Mouse (Mus musculus) MEL (cell line): ENCODE measurements at regions not wholly inside any gene's neighbourhood (a gene's known extent, or its start where the extent isn't known, plus 50 kb on each side); places are given as distances from the start of the nearest gene placed in this dataset.
A peak's percentile ranks its signal among the peaks of the same experiment; 100 is the strongest.

ENCODE experiments used
- CTCF ChIP-seq, 3 experiments: IDR thresholded peaks in 2 of 3; conservative IDR thresholded peaks in 1 of 3; 2 replicates each; pipeline ENCODE4 v1.5.1; 2011 to 2012; ENCODE audit warnings: low read length in 3 of 3, low read depth in 2 of 3, mild to moderate bottlenecking in 2 of 3, improper control_type of control experiment in 1 of 3, inconsistent platforms in 1 of 3, mixed read lengths in 1 of 3, moderate library complexity in 1 of 3; ENCODE audit not compliant: control insufficient read depth in 1 of 3, insufficient read depth in 1 of 3, poor library complexity in 1 of 3, severe bottlenecking in 1 of 3
- KAT2A ChIP-seq: conservative IDR thresholded peaks from 2 replicates; pipeline ENCODE4 v1.6.1; 2012; ENCODE audit warnings: low read depth, low read length, improper control_type of control experiment, inconsistent platforms
- POLR2A ChIP-seq, 2 experiments: IDR thresholded peaks; 2 replicates each; pipeline ENCODE4 v1.6.1; 2011 to 2012; ENCODE audit warnings: low read length in 2 of 2, mild to moderate bottlenecking in 2 of 2, control low read depth in 1 of 2, improper control_type of control experiment in 1 of 2, low read depth in 1 of 2, moderate library complexity in 1 of 2; ENCODE audit not compliant: control insufficient read depth in 1 of 2, insufficient read depth in 1 of 2, poor library complexity in 1 of 2

DNA sequence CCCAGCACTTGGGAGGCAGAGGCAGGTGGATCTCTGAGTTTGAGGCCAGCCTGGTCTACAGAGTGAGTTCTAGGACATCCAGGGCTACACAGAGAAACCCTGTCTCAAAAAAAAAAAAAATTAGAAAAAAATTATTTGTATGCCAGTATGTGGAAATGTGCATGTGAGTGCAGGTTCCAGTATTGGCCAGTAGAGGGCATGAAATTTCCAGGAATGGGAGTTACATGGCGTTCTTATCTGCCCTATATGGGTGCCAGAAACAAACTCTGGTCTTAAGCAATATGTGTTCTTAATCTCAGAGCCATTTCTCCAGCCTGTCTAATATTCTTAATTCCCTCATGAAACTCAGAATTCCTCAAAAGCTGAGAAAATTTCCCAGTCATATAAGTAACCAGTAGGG is 113.7 kb upstream of the Pard3b start:
- TF ChIP-seq CTCF (IDR thresholded peaks at IDR 0.05 in 2 of 3, conservative IDR thresholded peaks at IDR 0.05 in 1 of 3; ENCODE audit: control insufficient read depth in 1 of 3, insufficient read depth in 1 of 3, low read depth in 2 of 3, low read length in 3 of 3, poor library complexity in 1 of 3, severe bottlenecking in 1 of 3), result peak; percentile 1 to 7 (median 6); a peak in 1 of 6 replicates
- TF ChIP-seq KAT2A, result no peak
- no peak for TF ChIP-seq POLR2A (IDR thresholded peaks at IDR 0.05; ENCODE audit: control insufficient read depth in 1 of 2, insufficient read depth in 1 of 2, low read depth in 1 of 2, low read length in 2 of 2, poor library complexity in 1 of 2)
